Mouse (Mus musculus) adrenal gland, postnatal 4 days (tissue): ENCODE measurements around the gene Fbxo24. TPM values are rescaled to one million over a fixed set of nuclear protein-coding genes. Genes with fewer than 3 reads are reported as not detected.

Source experiments
- DNase-seq, 2 experiments: peaks; one replicate each; pipeline ENCODE4 v3.0.0; 2021 to 2022; ENCODE audit warnings: low spot score in 2 of 2, mixed read lengths in 2 of 2
- total RNA-seq, 2 experiments: library from RNA; stranded (reverse); gene quantifications; 2 replicates each; pipeline ENCODE4 v1.2.3; 2021

Gene Fbxo24
- total RNA-seq, 2 experiments from 2014 or later, result 1.2 to 3.3 TPM

DNA sequence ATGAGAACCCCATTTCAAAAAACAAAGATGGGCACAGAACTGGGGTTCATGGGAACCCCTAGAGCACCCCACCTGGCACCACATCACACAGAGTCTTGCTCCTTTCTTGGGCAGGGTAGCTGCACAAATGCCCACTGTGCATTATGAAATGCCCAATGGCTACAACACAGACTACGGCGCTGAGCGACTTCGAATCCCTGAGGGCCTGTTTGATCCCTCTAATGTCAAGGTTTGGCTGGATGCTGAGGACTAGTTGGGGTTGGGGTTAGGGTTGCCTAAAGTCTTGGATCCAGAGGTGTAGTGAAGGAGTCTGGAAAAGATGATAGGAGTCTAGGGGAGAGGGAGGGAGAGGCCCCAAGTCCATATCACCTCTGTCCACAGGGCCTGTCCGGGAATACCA lies 62.4 kb downstream of the Fbxo24 start:
- no peak for DNase-seq

DNA sequence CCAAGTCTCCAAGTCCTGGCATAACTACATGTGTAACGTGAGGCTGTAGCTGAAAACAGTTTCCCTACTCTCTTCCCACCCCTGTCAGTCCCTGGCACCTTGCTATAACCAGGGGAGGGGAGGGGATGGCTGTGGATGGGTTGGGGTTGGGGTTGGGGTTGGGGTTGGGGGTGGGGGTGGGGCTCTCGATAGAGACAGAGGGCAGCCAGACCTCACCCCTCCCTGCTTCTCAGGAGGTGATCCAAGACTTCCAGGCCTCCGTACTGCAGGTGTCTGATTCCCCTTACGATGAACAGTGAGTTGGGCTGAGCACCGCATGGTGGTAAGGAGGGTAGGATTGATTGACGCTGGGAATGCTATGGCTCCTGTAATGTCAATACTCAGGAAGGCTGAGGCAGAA lies 63.1 kb downstream of the Fbxo24 start:
- no peak for DNase-seq

DNA sequence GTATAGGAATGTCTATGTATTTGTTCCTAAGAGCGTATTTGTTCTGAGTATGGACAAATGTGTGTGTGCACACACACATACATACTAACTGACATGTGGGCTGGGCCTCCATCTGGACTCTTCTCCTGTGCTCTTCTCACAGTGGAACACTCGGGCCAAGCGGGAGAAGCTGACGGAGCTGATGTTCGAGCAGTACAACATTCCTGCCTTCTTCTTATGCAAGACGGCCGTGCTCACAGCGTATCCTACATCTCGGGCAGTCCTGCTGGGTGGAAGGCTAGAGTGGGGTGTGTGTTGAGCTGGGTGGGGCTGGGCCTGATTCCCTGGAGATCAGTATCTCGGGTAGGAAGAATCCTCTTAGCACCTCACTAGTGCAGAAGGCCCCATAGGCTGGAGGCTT lies 65.8 kb downstream of the Fbxo24 start:
- no peak for DNase-seq

Other genes starting within 250 kb of the Fbxo24 start
- under 1 TPM; 0.20 to 0.36 TPM for gene Zan, start 151.9 kb downstream of the Fbxo24 start, total RNA-seq
- 10 to 100 TPM; 26.5 to 26.9 TPM for gene Pop7, start 126.5 kb downstream of the Fbxo24 start, total RNA-seq
- 10 to 100 TPM; 65.1 to 69.2 TPM for gene Gigyf1, start 110.5 kb downstream of the Fbxo24 start, total RNA-seq
- gene Epo, start 95.8 kb downstream of the Fbxo24 start, total RNA-seq, result not detected
- gene Gnb2, start 95.5 kb downstream of the Fbxo24 start, total RNA-seq, result 100 to 1,000 TPM; 771 to 773 TPM
- gene Actl6b, start 75.5 kb downstream of the Fbxo24 start, total RNA-seq, result 1 to 10 TPM; 8.1 TPM
- gene Tfr2, start 59.2 kb downstream of the Fbxo24 start, total RNA-seq, result 10 to 100 TPM in 1 of 2 experiments, 1 to 10 TPM in 1; 2.4 to 25.8 TPM
- 10 to 100 TPM; 52.4 to 54.0 TPM for gene Mospd3, start 27.9 kb downstream of the Fbxo24 start, total RNA-seq
- 100 to 1,000 TPM; 549 to 594 TPM for gene Pcolce, start 15.2 kb downstream of the Fbxo24 start, total RNA-seq
- 10 to 100 TPM; 27.9 to 34.5 TPM for gene Lrch4, start 119 bp upstream of the Fbxo24 start, total RNA-seq
- gene Gm20605, start 173 bp upstream of the Fbxo24 start, total RNA-seq, result 10 to 100 TPM; 16.3 to 16.4 TPM
- 1 to 10 TPM; 8.3 to 8.9 TPM for gene Sap25, start 12.3 kb upstream of the Fbxo24 start, total RNA-seq
- under 1 TPM; 0.56 to 0.79 TPM for gene Irs3, start 16.7 kb upstream of the Fbxo24 start, total RNA-seq
- 10 to 100 TPM; 28.5 to 31.9 TPM for gene Agfg2, start 55.7 kb upstream of the Fbxo24 start, total RNA-seq
- gene Nyap1, start 112.6 kb upstream of the Fbxo24 start, total RNA-seq, result 10 to 100 TPM; 10.9 to 11.6 TPM
- 100 to 1,000 TPM; 138 to 140 TPM for gene Tsc22d4, start 116.7 kb upstream of the Fbxo24 start, total RNA-seq
- gene Ppp1r35, start 149.8 kb upstream of the Fbxo24 start, total RNA-seq, result 10 to 100 TPM; 29.9 to 40.3 TPM
- 10 to 100 TPM; 58.4 to 67.5 TPM for gene Mepce, start 158.7 kb upstream of the Fbxo24 start, total RNA-seq
- gene Zcwpw1, start 158.8 kb upstream of the Fbxo24 start, total RNA-seq, result 1 to 10 TPM; 8.9 to 9.3 TPM
- gene Pilra, start 207.3 kb upstream of the Fbxo24 start, total RNA-seq, result 1 to 10 TPM; 3.1 to 5.5 TPM
- gene Pilrb1, start 229.1 kb upstream of the Fbxo24 start, total RNA-seq, result 1 to 10 TPM; 2.9 to 3.6 TPM
- 1 to 10 TPM; 2.8 to 3.4 TPM for gene Pilrb2, start 242.8 kb upstream of the Fbxo24 start, total RNA-seq